7 mouse cellular contexts compared by ENCODE assay signal in the genomic region with DNA sequence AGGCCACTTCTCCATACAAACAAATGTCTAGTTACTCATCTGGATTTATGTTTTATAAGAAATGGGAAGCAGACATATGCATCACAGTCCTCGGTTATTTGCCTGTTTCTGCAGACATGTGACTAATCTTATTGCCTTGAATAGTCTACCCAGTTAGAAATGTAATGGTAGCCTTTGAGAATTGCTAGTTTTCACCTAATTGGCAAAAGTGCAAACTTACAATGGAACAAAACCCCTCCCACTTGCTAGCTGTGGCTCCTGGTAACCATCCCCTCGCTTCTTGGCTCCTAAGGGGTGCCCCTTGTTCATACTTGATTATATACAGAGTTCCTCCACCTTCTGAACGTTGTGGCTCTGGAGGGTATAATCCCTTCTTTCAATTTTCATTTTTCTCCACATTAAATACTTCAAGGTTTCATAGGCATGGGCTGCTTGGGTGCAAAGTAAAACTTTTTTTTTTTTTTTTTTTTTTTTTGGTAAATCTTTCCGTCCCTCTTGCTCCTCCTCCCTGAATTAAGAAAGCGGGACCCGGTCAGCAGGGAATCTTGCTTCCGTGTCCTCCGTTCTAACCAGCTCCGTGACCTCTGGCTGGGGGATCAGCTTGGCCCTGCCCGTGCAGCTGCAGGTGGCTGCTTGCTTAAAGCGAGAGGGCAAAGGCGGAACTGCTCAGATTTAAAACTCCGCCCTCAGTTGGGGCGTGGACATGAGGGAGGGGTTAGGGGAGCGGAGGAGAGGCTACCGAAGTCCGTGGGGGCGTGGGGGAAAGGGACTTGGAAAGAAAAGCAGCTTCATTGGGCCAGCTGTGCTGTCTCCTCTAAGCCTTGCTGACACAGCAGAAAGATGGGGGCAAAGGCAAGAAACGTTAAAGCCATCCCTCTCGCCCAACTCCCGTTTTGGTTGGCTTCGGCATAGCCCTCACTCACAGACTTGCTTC. TPM values are rescaled to one million over a fixed set of nuclear protein-coding genes. Genes with fewer than 3 reads are reported as not detected.
DNase-seq lines count a peak whose midpoint lies in the region; TF ChIP-seq lines count a peak whose summit lies in the region.

No protein-coding gene starts in this region.

- H3K27ac ChIP-seq in cortical plate, adult 2 months (ENCODE audit: insufficient read depth, low read length): peak overlapping the region; percentile 68
- H3K27ac ChIP-seq in limb, embryonic 10.5 days: 0 out of 2 replicates have a peak overlapping the region, but pooled peaks have one; percentile 20
- peak overlapping the region; percentile 80 for H3K27ac ChIP-seq in midbrain, embryonic 10.5 days (replicated peaks)
- H3K27ac ChIP-seq in spleen, adult 2 months (ENCODE audit: insufficient read depth, low read length): no peak overlapping the region

- peaks cover 49% of the 10 kb centered on the region for H3K27me3 ChIP-seq in limb, embryonic 10.5 days (ENCODE audit: low read depth, poor library complexity, severe bottlenecking)
- H3K27me3 ChIP-seq in midbrain, embryonic 10.5 days (ENCODE audit: low read depth, poor library complexity, severe bottlenecking): peaks cover 40% of the 10 kb centered on the region
- peaks cover 22% of the 10 kb centered on the region for H3K27me3 ChIP-seq in spleen, adult 2 months (ENCODE audit: control insufficient read depth, insufficient read depth, low read length)

- no peaks in the 10 kb centered on the region for H3K36me3 ChIP-seq in limb, embryonic 10.5 days
- H3K36me3 ChIP-seq in midbrain, embryonic 10.5 days: 0 out of 2 replicates have a peak, but pooled peaks cover 8% of the 10 kb centered on the region
- H3K36me3 ChIP-seq in spleen, adult 2 months (ENCODE audit: control insufficient read depth, insufficient read depth, low read length): no peaks in the 10 kb centered on the region

- DNase-seq in adrenal gland, adult 18-20 months (ENCODE audit: low spot score in 2 of 2): peak; percentile 61 to 66
- peak; percentile 77 for DNase-seq in gastrocnemius, postnatal 25 days
- DNase-seq in induced T-regulatory cell, adult 2 months (ENCODE audit: low read depth): peak; percentile 68
- peak; percentile 76 for DNase-seq in limb, embryonic 10.5 days (ENCODE audit: low spot score)
- DNase-seq in midbrain, embryonic 10.5 days (ENCODE audit: low spot score): peak; percentile 84
- peak; percentile 5 to 43 for DNase-seq in spleen, adult 2 months (ENCODE audit: low read depth in 1 of 2, low spot score in 2 of 2)

- TF ChIP-seq CTCF in cortical plate, adult 2 months (IDR thresholded peaks at IDR 0.05; ENCODE audit: extremely low read depth, insufficient read depth, low read length): no peak
- TF ChIP-seq CTCF in spleen, adult 2 months (IDR thresholded peaks at IDR 0.05; ENCODE audit: extremely low read depth, insufficient read depth, insufficient read length, insufficient replicate concordance): no peak

- TF ChIP-seq POLR2A in cortical plate, adult 2 months (IDR thresholded peaks at IDR 0.05; ENCODE audit: extremely low read depth, insufficient read depth, low read length): peak; percentile 12; the same call in 1 of the 2 replicates
- TF ChIP-seq POLR2A in spleen, adult 2 months (IDR thresholded peaks at IDR 0.05; ENCODE audit: low read depth, low read length): no peak

- no peaks in the 10 kb centered on the region for H3K9me3 ChIP-seq in limb, embryonic 10.5 days (replicated peaks)
- no peaks in the 10 kb centered on the region for H3K9me3 ChIP-seq in midbrain, embryonic 10.5 days (replicated peaks)

- H3K4me3 ChIP-seq in cortical plate, adult 2 months (ENCODE audit: insufficient read depth, low read length): peak overlapping the region; percentile 36
- peak overlapping the region; percentile 65 for H3K4me3 ChIP-seq in limb, embryonic 10.5 days
- peak overlapping the region; percentile 77 for H3K4me3 ChIP-seq in midbrain, embryonic 10.5 days
- H3K4me3 ChIP-seq in spleen, adult 2 months (ENCODE audit: extremely low read depth, insufficient read depth, insufficient read length): peak overlapping the region; percentile 47; the same call in 1 of the 2 replicates

- WGBS in limb, embryonic 10.5 days: 8% methylated on average over 22 of the region's 22 CpGs
- 5% methylated on average over 22 of the region's 22 CpGs for WGBS in midbrain, embryonic 10.5 days
- 9% methylated on average over 22 of the region's 22 CpGs for WGBS in spleen, adult 2 months

- H3K4me1 ChIP-seq in cortical plate, adult 2 months (ENCODE audit: control insufficient read depth, insufficient read depth, low read length): 0 out of 2 replicates have a peak, but pooled peaks cover 1% of the 10 kb centered on the region
- H3K4me1 ChIP-seq in limb, embryonic 10.5 days: peaks cover 69% of the 10 kb centered on the region
- peaks cover 92% of the 10 kb centered on the region for H3K4me1 ChIP-seq in midbrain, embryonic 10.5 days
- H3K4me1 ChIP-seq in spleen, adult 2 months (ENCODE audit: control insufficient read depth, insufficient read depth, insufficient read length): no peaks in the 10 kb centered on the region

RNA-seq across cellular contexts. Expression of gene Igfbp5, which starts 4.7 kb away (rescaled TPM):
- 100 to 1,000 TPM in 1 of 2 experiments, 10 to 100 TPM in 1; 99.0 to 159 TPM for total RNA-seq in adrenal gland, adult 18-20 months (2021)
- 60.2 and 64.2 TPM in 2 replicates for polyA plus RNA-seq in cortical plate, adult 2 months (2012; rRNA removed)
- 100 to 1,000 TPM; 161 to 274 TPM for total RNA-seq in gastrocnemius, postnatal 25 days (2021)
- 44.4 and 55.4 TPM in 2 replicates for polyA plus RNA-seq in limb, embryonic 10.5 days (2016; fragmentation: Nextera tagmentation; extraction: Ambion mirVana)
- polyA plus RNA-seq in midbrain, embryonic 10.5 days (2016; fragmentation: Nextera tagmentation; extraction: Ambion mirVana): 48.2 and 49.9 TPM in 2 replicates
- polyA plus RNA-seq in spleen, adult 2 months (2012; rRNA removed): 8.8 and 10.7 TPM in 2 replicates

RNA-seq across cellular contexts. Expression of gene Igfbp2, which starts 45.6 kb away (rescaled TPM):
- total RNA-seq in adrenal gland, adult 18-20 months (2021): 1 to 10 TPM; 1.2 to 4.1 TPM
- 63.0 and 76.3 TPM in 2 replicates for polyA plus RNA-seq in cortical plate, adult 2 months (2012; rRNA removed)
- 1 to 10 TPM in 1 of 2 experiments, under 1 TPM in 1; 0.38 to 2.8 TPM for total RNA-seq in gastrocnemius, postnatal 25 days (2021)
- 198 and 264 TPM in 2 replicates for polyA plus RNA-seq in limb, embryonic 10.5 days (2016; fragmentation: Nextera tagmentation; extraction: Ambion mirVana)
- polyA plus RNA-seq in midbrain, embryonic 10.5 days (2016; fragmentation: Nextera tagmentation; extraction: Ambion mirVana): 585 and 600 TPM in 2 replicates
- polyA plus RNA-seq in spleen, adult 2 months (2012; rRNA removed): 7.5 and 22.8 TPM in 2 replicates

Comparison
In these comparisons a context has a peak if more than half of its experiments do, and no peak if none do; other contexts are left out.
1. DNase-seq: peak in every context shown above with its lines; median percentile 84 in midbrain, embryonic 10.5 days; 77 in gastrocnemius, postnatal 25 days; 76 in limb, embryonic 10.5 days; 68 in induced T-regulatory cell, adult 2 months; 64 in adrenal gland, adult 18-20 months; 24 in spleen, adult 2 months.